Mouse (Mus musculus) embryonic fibroblast, embryonic 13.5 days (primary cell): ENCODE measurements around the gene Pcbp1.

Experiments
- CTCF ChIP-seq: IDR thresholded peaks from 2 replicates; pipeline ENCODE4 v1.5.1; 2011; ENCODE audit warnings: mild to moderate bottlenecking, control low read depth, low read length, moderate library complexity, borderline replicate concordance; ENCODE audit not compliant: insufficient read depth
- POLR2A ChIP-seq: IDR thresholded peaks from 2 replicates; pipeline ENCODE4 v1.6.1; 2011; ENCODE audit warnings: low read depth, mild to moderate bottlenecking, control low read depth, low read length, moderate library complexity

- TF ChIP-seq CTCF (no peak), POLR2A (no peak)
Measured at GRCm38 (mm10) chr6:86485943-86486640, 40.0 kb downstream of the Pcbp1 start.
